Mouse (Mus musculus) heart, embryonic 15.5 days (tissue): ENCODE measurements around the gene Kirrel3. TPM values are rescaled to one million over a fixed set of nuclear protein-coding genes. Genes with fewer than 3 reads are reported as not detected.

Experiments
- ATAC-seq: fragments of 200-750 bp; cut with Nextera tagmentation; replicated peaks from 2 replicates; pipeline ENCODE4 v1.8.0; 2017; ENCODE audit warnings: low read depth, moderate TSS enrichment; ENCODE audit not compliant: insufficient number of reproducible peaks, insufficient read depth, low FRiP score
- H3K27ac ChIP-seq: fragments of 300-500 bp; sonication (generic); 2 replicates; pipeline ENCODE4 v1.5.1; 2015; ENCODE audit warnings: mild to moderate bottlenecking, inconsistent platforms
- H3K27me3 ChIP-seq: fragments of 300-500 bp; sonication (generic); 2 replicates; pipeline ENCODE4 v1.6.1; 2015; ENCODE audit warnings: inconsistent platforms
- H3K36me3 ChIP-seq: fragments of 300-500 bp; sonication (generic); 2 replicates; pipeline ENCODE4 v1.6.1; 2015; ENCODE audit warnings: mild to moderate bottlenecking, inconsistent platforms
- H3K4me1 ChIP-seq: fragments of 300-500 bp; sonication (generic); replicated peaks from 2 replicates; pipeline ENCODE4 v1.6.1; 2015; ENCODE audit warnings: inconsistent platforms
- H3K4me2 ChIP-seq: fragments of 300-500 bp; sonication (generic); 2 replicates; pipeline ENCODE4 v1.6.1; 2015; ENCODE audit warnings: inconsistent platforms, mild to moderate bottlenecking, moderate library complexity
- H3K4me3 ChIP-seq: fragments of 300-500 bp; sonication (generic); 2 replicates; pipeline ENCODE4 v1.5.1; 2015; ENCODE audit warnings: mild to moderate bottlenecking, inconsistent platforms
- H3K9ac ChIP-seq: fragments of 300-500 bp; sonication (generic); 2 replicates; pipeline ENCODE4 v1.6.1; 2015; ENCODE audit warnings: mild to moderate bottlenecking, inconsistent platforms
- H3K9me3 ChIP-seq: fragments of 300-500 bp; sonication (generic); replicated peaks from 2 replicates; pipeline ENCODE4 v1.6.1; 2016; ENCODE audit warnings: inconsistent platforms
- WGBS: fragments of 180-500 bp; shearing (Covaris S2); methylation state at CpG from one replicate; pipeline ENCODE4 v1.1.7; 2015; ENCODE audit warnings: mixed read lengths; 5-methylcytosine and 5-hydroxymethylcytosine counted together
- polyA plus RNA-seq: library from polyadenylated mRNA; unstranded; fragments of >200 nt; fragmentation: Nextera tagmentation; extraction: Ambion mirVana; gene quantifications from 2 replicates; pipeline ENCODE4 v1.2.1, GENCODE M21; 2015

The Kirrel3 gene
- polyA plus RNA-seq, 1 experiment from 2014 or later, result 1.2 TPM

GRCm38 (mm10) chr9:35020015-35020653, 534.4 kb downstream of the Kirrel3 start:
- H3K27ac ChIP-seq, result no peak overlapping the region
- H3K4me2 ChIP-seq, result no peak overlapping the region
- no peaks in the 10 kb centered on the region for H3K36me3 ChIP-seq
- H3K4me1 ChIP-seq, result peaks cover 24% of the 10 kb centered on the region
- no peak for ATAC-seq
- no peaks in the 10 kb centered on the region for H3K9me3 ChIP-seq
- peaks cover 24% of the 10 kb centered on the region for H3K27me3 ChIP-seq
- no peak overlapping the region for H3K4me3 ChIP-seq
- 47% methylated on average over 11 of the region's 11 CpGs for WGBS
- H3K9ac ChIP-seq, result no peak overlapping the region

GRCm38 (mm10) chr9:35021744-35022143, 536.0 kb downstream of the Kirrel3 start:
- no peak overlapping the region for H3K4me2 ChIP-seq
- H3K9me3 ChIP-seq, result no peaks in the 10 kb centered on the region
- H3K36me3 ChIP-seq, result no peaks in the 10 kb centered on the region
- H3K4me3 ChIP-seq, result no peak overlapping the region
- peaks cover 30% of the 10 kb centered on the region for H3K27me3 ChIP-seq
- H3K27ac ChIP-seq, result no peak overlapping the region
- peaks cover 31% of the 10 kb centered on the region for H3K4me1 ChIP-seq
- H3K9ac ChIP-seq, result no peak overlapping the region
- no peak for ATAC-seq
- 86% methylated on average over 1 of the region's 1 CpGs for WGBS

- Histone ChIP-seq H3K4me1 (peaks cover 18% of the 10 kb centered on the region), H3K9ac (peak overlapping the region; percentile 31), H3K9me3 (no peaks in the 10 kb centered on the region), H3K4me3 (peak overlapping the region; percentile 36), H3K27me3 (peaks cover 28% of the 10 kb centered on the region), H3K27ac (no peak overlapping the region), H3K4me2 (peak overlapping the region; percentile 65), H3K36me3 (no peaks in the 10 kb centered on the region)
- ATAC-seq, result no peak
- 6% methylated on average over 25 of the region's 25 CpGs for WGBS
Measured at GRCm38 (mm10) chr9:35024591-35025496, 539.1 kb downstream of the Kirrel3 start.

- Histone ChIP-seq H3K9me3 (no peaks in the 10 kb centered on the region), H3K9ac (no peak overlapping the region), H3K4me1 (peaks cover 18% of the 10 kb centered on the region), H3K4me2 (no peak overlapping the region), H3K4me3 (no peak overlapping the region), H3K27me3 (peaks cover 27% of the 10 kb centered on the region), H3K27ac (no peak overlapping the region), H3K36me3 (no peaks in the 10 kb centered on the region)
- no peak for ATAC-seq
- 78% methylated on average over 6 of the region's 6 CpGs for WGBS
Measured at GRCm38 (mm10) chr9:35026311-35026710, 540.6 kb downstream of the Kirrel3 start.

GRCm38 (mm10) chr9:35026897-35027311, 541.2 kb downstream of the Kirrel3 start:
- Histone ChIP-seq H3K9ac (no peak overlapping the region), H3K27ac (no peak overlapping the region), H3K4me2 (no peak overlapping the region), H3K36me3 (no peaks in the 10 kb centered on the region), H3K4me1 (peaks cover 18% of the 10 kb centered on the region), H3K9me3 (no peaks in the 10 kb centered on the region), H3K4me3 (no peak overlapping the region), H3K27me3 (peaks cover 27% of the 10 kb centered on the region)
- WGBS, result 52% methylated on average over 6 of the region's 6 CpGs
- ATAC-seq, result no peak

- Histone ChIP-seq H3K9me3 (no peaks in the 10 kb centered on the region), H3K27ac (no peak overlapping the region), H3K4me3 (no peak overlapping the region), H3K27me3 (peaks cover 27% of the 10 kb centered on the region), H3K4me2 (no peak overlapping the region), H3K4me1 (peaks cover 22% of the 10 kb centered on the region), H3K36me3 (no peaks in the 10 kb centered on the region), H3K9ac (no peak overlapping the region)
- ATAC-seq, result no peak
- WGBS, result 79% methylated on average over 6 of the region's 6 CpGs
Measured at GRCm38 (mm10) chr9:35027382-35027997, 541.8 kb downstream of the Kirrel3 start.

- WGBS, result 57% methylated on average over 5 of the region's 5 CpGs
- H3K9ac ChIP-seq, result no peak overlapping the region
- no peak for ATAC-seq
Measured at GRCm38 (mm10) chr9:35030823-35031222, 545.1 kb downstream of the Kirrel3 start.

GRCm38 (mm10) chr9:35032457-35032856, 546.8 kb downstream of the Kirrel3 start:
- ATAC-seq, result no peak
- Histone ChIP-seq H3K27ac (no peak overlapping the region), H3K27me3 (no peaks in the 10 kb centered on the region), H3K9me3 (0 out of 2 replicates have a peak, but pooled peaks cover 5% of the 10 kb centered on the region), H3K36me3 (no peaks in the 10 kb centered on the region), H3K4me3 (no peak overlapping the region), H3K4me2 (no peak overlapping the region), H3K4me1 (peaks cover 16% of the 10 kb centered on the region), H3K9ac (no peak overlapping the region)
- 75% methylated on average over 6 of the region's 6 CpGs for WGBS

More at GRCm38 (mm10) chr9:35030823-35031222, 545.1 kb downstream of the Kirrel3 start:
- Histone ChIP-seq H3K27me3 (peaks cover 2% of the 10 kb centered on the region), H3K36me3 (no peaks in the 10 kb centered on the region), H3K27ac (no peak overlapping the region), H3K4me2 (no peak overlapping the region), H3K9me3 (no peaks in the 10 kb centered on the region), H3K4me3 (no peak overlapping the region), H3K4me1 (peaks cover 19% of the 10 kb centered on the region)

- Histone ChIP-seq H3K36me3 (no peaks in the 10 kb centered on the region), H3K9ac (no peak overlapping the region), H3K27ac (no peak overlapping the region), H3K4me1 (peaks cover 32% of the 10 kb centered on the region), H3K9me3 (0 out of 2 replicates have a peak, but pooled peaks cover 5% of the 10 kb centered on the region), H3K4me2 (peak overlapping the region; percentile 37), H3K4me3 (no peak overlapping the region), H3K27me3 (no peaks in the 10 kb centered on the region)
- 34% methylated on average over 14 of the region's 14 CpGs for WGBS
- no peak for ATAC-seq
Measured at GRCm38 (mm10) chr9:35035074-35035473, 549.4 kb downstream of the Kirrel3 start.

GRCm38 (mm10) chr9:35038922-35039586, 553.4 kb downstream of the Kirrel3 start:
- 0 out of 2 replicates have a peak, but pooled peaks cover 5% of the 10 kb centered on the region for H3K9me3 ChIP-seq
- ATAC-seq, result peak; percentile 81
- no peaks in the 10 kb centered on the region for H3K36me3 ChIP-seq
- H3K4me2 ChIP-seq, result peak overlapping the region; percentile 28; the same call in 1 of the 2 replicates
- no peak overlapping the region for H3K4me3 ChIP-seq
- H3K27me3 ChIP-seq, result no peaks in the 10 kb centered on the region
- no peak overlapping the region for H3K9ac ChIP-seq
- peaks cover 52% of the 10 kb centered on the region for H3K4me1 ChIP-seq
- H3K27ac ChIP-seq, result peak overlapping the region; percentile 90
- 18% methylated on average over 7 of the region's 7 CpGs for WGBS

GRCm38 (mm10) chr9:35039846-35040245, 554.2 kb downstream of the Kirrel3 start:
- 24% methylated on average over 5 of the region's 5 CpGs for WGBS

More at GRCm38 (mm10) chr9:35039846-35040245, 554.2 kb downstream of the Kirrel3 start:
- Histone ChIP-seq H3K27me3 (no peaks in the 10 kb centered on the region), H3K9me3 (0 out of 2 replicates have a peak, but pooled peaks cover 5% of the 10 kb centered on the region), H3K4me2 (no peak overlapping the region), H3K4me3 (no peak overlapping the region), H3K9ac (no peak overlapping the region), H3K4me1 (peaks cover 59% of the 10 kb centered on the region), H3K27ac (peak overlapping the region; percentile 90), H3K36me3 (no peaks in the 10 kb centered on the region)
- ATAC-seq, result no peak
